14 mouse cellular contexts compared by ENCODE assay signal in the genomic region with DNA sequence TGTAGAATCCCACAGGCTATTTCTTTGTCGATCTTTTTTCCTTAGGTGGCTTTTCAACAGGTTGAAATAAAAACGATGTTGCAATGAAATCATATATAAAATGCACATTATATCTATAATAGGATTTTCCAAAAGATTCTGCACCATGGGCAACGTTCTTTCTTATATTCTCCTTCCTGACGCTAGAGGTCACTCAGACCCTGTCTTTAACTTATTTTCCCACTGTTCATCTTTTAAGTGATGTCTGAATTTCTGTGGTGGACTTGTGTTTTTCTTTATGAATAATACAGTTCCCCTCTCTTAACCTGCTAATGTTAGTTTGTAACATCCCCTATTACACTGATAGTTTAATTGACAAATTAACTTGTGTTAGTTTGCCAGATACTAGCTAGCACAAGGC.
DNase-seq lines count a peak whose midpoint lies in the region; ATAC-seq and TF ChIP-seq lines count a peak whose summit lies in the region.
"Had no signal": no experiment of that assay in that cellular context is flagged by ENCODE, and none has a peak within 500 bp of the region (broad histone marks: within the 10 kb centered on the region; RNA-seq: fewer than 3 reads in every experiment).

No protein-coding gene starts in this region.

- no peak overlapping the region for H3K4me3 ChIP-seq in cerebellum, adult 2 months (replicated peaks; ENCODE audit: insufficient read depth, low read depth, low read length)
- no peak overlapping the region for H3K4me3 ChIP-seq in heart, postnatal 0 days (ENCODE audit: low read depth, low read length)
- no peak overlapping the region for H3K4me3 ChIP-seq in heart, embryonic 10.5 days
- no peak overlapping the region for H3K4me3 ChIP-seq in lung, postnatal 0 days (ENCODE audit: low read depth, low read length)
- H3K4me3 ChIP-seq: liver, embryonic 15.5 days had no signal

- peak; percentile 25; the same call in 1 of the 2 replicates for TF ChIP-seq CTCF in cerebellum, adult 2 months (IDR thresholded peaks at IDR 0.05; ENCODE audit: borderline replicate concordance, insufficient read depth, low read depth, low read length)
- peak; percentile 54 for TF ChIP-seq CTCF in heart, postnatal 0 days (IDR thresholded peaks at IDR 0.05; ENCODE audit: low read depth)
- TF ChIP-seq CTCF in lung, postnatal 0 days (IDR thresholded peaks at IDR 0.05), result peak; percentile 47

- TF ChIP-seq POLR2A in cerebellum, adult 2 months (IDR thresholded peaks at IDR 0.05; ENCODE audit: borderline replicate concordance, insufficient read depth, low read length), result no peak

- WGBS in cerebellum, adult 2 months, result 20% methylated on average over 4 of the region's 4 CpGs
- WGBS in heart, postnatal 0 days, result 23% methylated on average over 4 of the region's 4 CpGs
- WGBS in heart, embryonic 10.5 days, result 26% methylated on average over 4 of the region's 4 CpGs
- 18% methylated on average over 4 of the region's 4 CpGs for WGBS in lung, postnatal 0 days

- no peak overlapping the region for H3K4me2 ChIP-seq in heart, postnatal 0 days (ENCODE audit: low read depth, low read length)
- H3K4me2 ChIP-seq in lung, postnatal 0 days (replicated peaks; ENCODE audit: low read depth, low read length), result no peak overlapping the region
- H3K4me2 ChIP-seq: liver, embryonic 15.5 days had no signal

- ATAC-seq in heart, postnatal 0 days (ENCODE audit: insufficient read depth, low read depth), result no peak
- ATAC-seq in lung, postnatal 0 days, result no peak
- ATAC-seq: intestine, embryonic 16.5 days had no signal

- no peak for TF ChIP-seq EP300 in heart, postnatal 0 days (IDR thresholded peaks at IDR 0.05; ENCODE audit: low read depth)
- no peak for TF ChIP-seq EP300 in lung, postnatal 0 days (IDR thresholded peaks at IDR 0.05)

- no peaks in the 10 kb centered on the region for H3K27me3 ChIP-seq in cerebellum, adult 2 months (ENCODE audit: control insufficient read depth, insufficient read depth, low read length)
- no peaks in the 10 kb centered on the region for H3K27me3 ChIP-seq in heart, postnatal 0 days (ENCODE audit: control insufficient read depth, insufficient read depth, low read length)
- no peaks in the 10 kb centered on the region for H3K27me3 ChIP-seq in heart, embryonic 10.5 days (ENCODE audit: insufficient read depth, poor library complexity, severe bottlenecking)
- no peaks in the 10 kb centered on the region for H3K27me3 ChIP-seq in lung, postnatal 0 days (replicated peaks; ENCODE audit: insufficient read depth, low read length)
- H3K27me3 ChIP-seq: liver, embryonic 15.5 days had no signal

- no peak for DNase-seq in cerebellum, adult 2 months
- no peak for DNase-seq in cerebellum, adult 9-11 months
- DNase-seq in heart, postnatal 0 days (ENCODE audit: low spot score), result peak; percentile 20
- DNase-seq in heart, embryonic 10.5 days (ENCODE audit: low spot score), result no peak
- peak; percentile 20 for DNase-seq in lung, postnatal 0 days (ENCODE audit: low spot score)
- DNase-seq in lung, postnatal 25 days (ENCODE audit: low spot score), result no peak
- peak; percentile 40 for DNase-seq in mesoderm, embryonic 11.5 days (ENCODE audit: low read depth, low spot score)
- no peak for DNase-seq in B cell, adult 2 months
- DNase-seq: adrenal gland, adult 2 months; cerebellum, adult 11-12 months; gastrocnemius, postnatal 10 days; left cerebral cortex, postnatal 4 days had no signal

- H3K27ac ChIP-seq in cerebellum, adult 2 months (ENCODE audit: insufficient read depth, low read length), result no peak overlapping the region
- H3K27ac ChIP-seq in heart, postnatal 0 days (ENCODE audit: low read depth), result no peak overlapping the region
- H3K27ac ChIP-seq in heart, embryonic 10.5 days, result no peak overlapping the region
- H3K27ac ChIP-seq in lung, postnatal 0 days (ENCODE audit: low read length), result no peak overlapping the region
- H3K27ac ChIP-seq: liver, embryonic 15.5 days had no signal

- H3K9me3 ChIP-seq in heart, postnatal 0 days (replicated peaks; ENCODE audit: control insufficient read depth, low read length), result no peaks in the 10 kb centered on the region
- no peaks in the 10 kb centered on the region for H3K9me3 ChIP-seq in heart, embryonic 10.5 days
- no peaks in the 10 kb centered on the region for H3K9me3 ChIP-seq in lung, postnatal 0 days (ENCODE audit: low read length)
- H3K9me3 ChIP-seq: liver, embryonic 15.5 days had no signal

- H3K4me1 ChIP-seq in cerebellum, adult 2 months (ENCODE audit: control insufficient read depth, insufficient read depth, low read length), result no peaks in the 10 kb centered on the region
- H3K4me1 ChIP-seq in heart, postnatal 0 days (ENCODE audit: control insufficient read depth, insufficient read depth), result no peaks in the 10 kb centered on the region
- no peaks in the 10 kb centered on the region for H3K4me1 ChIP-seq in heart, embryonic 10.5 days
- no peaks in the 10 kb centered on the region for H3K4me1 ChIP-seq in lung, postnatal 0 days (ENCODE audit: insufficient read depth, low read depth, low read length)
- H3K4me1 ChIP-seq: liver, embryonic 15.5 days had no signal

- no peak overlapping the region for H3K9ac ChIP-seq in heart, postnatal 0 days (replicated peaks; ENCODE audit: low read depth, low read length)
- H3K9ac ChIP-seq in lung, postnatal 0 days (replicated peaks; ENCODE audit: low read depth), result no peak overlapping the region
- H3K9ac ChIP-seq: liver, embryonic 15.5 days had no signal

- no peaks in the 10 kb centered on the region for H3K36me3 ChIP-seq in heart, postnatal 0 days (replicated peaks; ENCODE audit: control insufficient read depth, insufficient read depth, low read length)
- H3K36me3 ChIP-seq in heart, embryonic 10.5 days, result no peaks in the 10 kb centered on the region
- H3K36me3 ChIP-seq in lung, postnatal 0 days (ENCODE audit: insufficient read depth, low read length), result no peaks in the 10 kb centered on the region
- H3K36me3 ChIP-seq: liver, embryonic 15.5 days had no signal

Comparison
In these comparisons a context has a peak if more than half of its experiments do, and no peak if none do; other contexts are left out.
1. DNase-seq: peak in heart, postnatal 0 days (single experiment), lung, postnatal 0 days (single experiment) and mesoderm, embryonic 11.5 days (single experiment); none in cerebellum, adult 2 months (0 of 2), cerebellum, adult 9-11 months (single experiment), heart, embryonic 10.5 days (single experiment), lung, postnatal 25 days (single experiment) and B cell, adult 2 months (0 of 2).
2. Peak in every context shown above with its lines, with median percentiles within 50 percentile points of each other: CTCF ChIP-seq.